Mouse (Mus musculus) CH12.LX (cell line): ENCODE measurements at regions not wholly inside any gene's neighbourhood (a gene's known extent, or its start where the extent isn't known, plus 50 kb on each side); places are given as distances from the start of the nearest gene placed in this dataset.

ENCODE experiments used
- DNase-seq: peaks from one replicate; pipeline ENCODE4 v3.0.0-alpha.2; 2013; ENCODE audit errors: extremely low read depth
- H3K27ac ChIP-seq: 2 replicates; pipeline ENCODE4 v1.5.1; 2012; ENCODE audit warnings: low read depth, mild to moderate bottlenecking, control low read depth, moderate library complexity; ENCODE audit not compliant: insufficient read depth
- H3K27me3 ChIP-seq: replicated peaks from 2 replicates; pipeline ENCODE3; 2012; ENCODE audit warnings: inconsistent platforms
- H3K36me3 ChIP-seq, 2 experiments: replicated peaks in 1 of 2; 2 replicates each; pipeline versions ENCODE3 to v1.6.1; 2012; ENCODE audit warnings: inconsistent platforms in 1 of 2, low read length in 1 of 2, mild to moderate bottlenecking in 1 of 2, mixed read lengths in 1 of 2, moderate library complexity in 1 of 2; ENCODE audit not compliant: control insufficient read depth in 1 of 2, insufficient read depth in 1 of 2
- H3K4me1 ChIP-seq, 2 experiments: 2 replicates each; pipeline ENCODE4 v1.6.1; 2012; ENCODE audit warnings: inconsistent platforms in 1 of 2, moderate library complexity in 1 of 2; ENCODE audit not compliant: insufficient read depth in 2 of 2, control insufficient read depth in 1 of 2
- H3K4me2 ChIP-seq: 2 replicates; pipeline ENCODE4 v1.6.1; 2012; ENCODE audit warnings: low read depth, mild to moderate bottlenecking, control low read depth; ENCODE audit not compliant: poor library complexity, insufficient read depth, severe bottlenecking
- H3K4me3 ChIP-seq, 3 experiments: fragments of 150-350 bp in 1 of 3; sonication (generic) in 1 of 3; replicated peaks in 1 of 3; 2 replicates each; pipeline versions ENCODE3 to v1.5.1; 2011 to 2012; ENCODE audit warnings: low read depth in 2 of 3, low read length in 2 of 3, mild to moderate bottlenecking in 2 of 3, moderate library complexity in 2 of 3, control low read depth in 1 of 3, improper control_type of control experiment in 1 of 3, inconsistent platforms in 1 of 3, mixed read lengths in 1 of 3; ENCODE audit not compliant: poor library complexity in 1 of 3
- H3K79me2 ChIP-seq: replicated peaks from 2 replicates; pipeline ENCODE4 v1.6.1; 2012; ENCODE audit warnings: mild to moderate bottlenecking, moderate library complexity; ENCODE audit not compliant: control insufficient read depth, poor library complexity, insufficient read depth, severe bottlenecking; ENCODE audit errors: extremely low read depth
- H3K9ac ChIP-seq: 2 replicates; pipeline ENCODE4 v1.6.1; 2012; ENCODE audit warnings: low read depth, mild to moderate bottlenecking, control low read depth, moderate library complexity; ENCODE audit not compliant: insufficient read depth
- H3K9me3 ChIP-seq: replicated peaks from 2 replicates; pipeline ENCODE3; 2012; ENCODE audit warnings: low read length, inconsistent platforms, mixed read lengths
- CHD1 ChIP-seq: IDR thresholded peaks from 2 replicates; pipeline ENCODE4 v1.6.1; 2012; ENCODE audit warnings: low read depth, low read length, improper control_type of control experiment, inconsistent platforms
- CTCF ChIP-seq, 2 experiments: IDR thresholded peaks in 1 of 2; conservative IDR thresholded peaks in 1 of 2; 2 replicates each; pipeline ENCODE4 v1.5.1; 2011 to 2012; ENCODE audit warnings: low read depth in 2 of 2, low read length in 2 of 2, improper control_type of control experiment in 1 of 2, inconsistent platforms in 1 of 2, mild to moderate bottlenecking in 1 of 2, moderate library complexity in 1 of 2
- E2F4 ChIP-seq: IDR thresholded peaks from 2 replicates; pipeline ENCODE4 v1.6.1; 2011; ENCODE audit warnings: low read depth, low read length, improper control_type of control experiment; ENCODE audit not compliant: insufficient replicate concordance
- EP300 ChIP-seq: IDR thresholded peaks from 2 replicates; pipeline ENCODE4 v1.6.1; 2011; ENCODE audit warnings: low read length, improper control_type of control experiment
- ETS1 ChIP-seq: conservative IDR thresholded peaks from 2 replicates; pipeline ENCODE4 v1.6.1; 2012; ENCODE audit warnings: low read depth, mild to moderate bottlenecking, inconsistent platforms, low read length, improper control_type of control experiment, moderate library complexity
- GABPA ChIP-seq: IDR thresholded peaks from 2 replicates; pipeline ENCODE4 v1.6.1; 2012; ENCODE audit warnings: low read depth, low read length, improper control_type of control experiment, inconsistent platforms; ENCODE audit not compliant: insufficient replicate concordance
- IRF4 ChIP-seq: IDR thresholded peaks from 2 replicates; pipeline ENCODE4 v1.6.1; 2014; ENCODE audit warnings: low read depth, mild to moderate bottlenecking, inconsistent platforms, low read length, improper control_type of control experiment
- JUN ChIP-seq: IDR thresholded peaks from 2 replicates; pipeline ENCODE4 v1.6.1; 2011; ENCODE audit warnings: low read depth, mild to moderate bottlenecking, low read length, improper control_type of control experiment, moderate library complexity; ENCODE audit not compliant: insufficient read depth
- JUND ChIP-seq: conservative IDR thresholded peaks from 2 replicates; pipeline ENCODE4 v1.6.1; 2011; ENCODE audit warnings: low read depth, low read length, improper control_type of control experiment
- KAT2A ChIP-seq: IDR thresholded peaks from 2 replicates; pipeline ENCODE4 v1.6.1; 2012; ENCODE audit warnings: low read length, improper control_type of control experiment, inconsistent platforms; ENCODE audit not compliant: insufficient replicate concordance
- MAFK ChIP-seq: IDR thresholded peaks from 2 replicates; pipeline ENCODE4 v1.6.1; 2011; ENCODE audit warnings: low read length, improper control_type of control experiment; ENCODE audit not compliant: insufficient replicate concordance
- MAX ChIP-seq: IDR thresholded peaks from 2 replicates; pipeline ENCODE4 v1.6.1; 2011; ENCODE audit warnings: low read length, improper control_type of control experiment
- MAZ ChIP-seq: IDR thresholded peaks from 2 replicates; pipeline ENCODE4 v1.6.1; 2012; ENCODE audit warnings: low read depth, mild to moderate bottlenecking, inconsistent platforms, low read length, improper control_type of control experiment, moderate library complexity
- NELFE ChIP-seq: IDR thresholded peaks from 2 replicates; pipeline ENCODE4 v1.6.1; 2011; ENCODE audit warnings: low read depth, low read length, improper control_type of control experiment
- NRF1 ChIP-seq: IDR thresholded peaks from 2 replicates; pipeline ENCODE4 v1.6.1; 2014; ENCODE audit warnings: low read depth, mild to moderate bottlenecking, inconsistent platforms, low read length, improper control_type of control experiment, moderate library complexity
- POLR2AphosphoS2 ChIP-seq: IDR thresholded peaks from 2 replicates; pipeline ENCODE4 v1.6.1; 2011; ENCODE audit warnings: low read depth, low read length, improper control_type of control experiment
- SMC3 ChIP-seq: IDR thresholded peaks from 2 replicates; pipeline ENCODE4 v1.6.1; 2011; ENCODE audit warnings: low read depth, low read length, improper control_type of control experiment
- TBP ChIP-seq: conservative IDR thresholded peaks from 2 replicates; pipeline ENCODE4 v1.6.1; 2011; ENCODE audit warnings: low read depth, low read length, improper control_type of control experiment
- TCF12 ChIP-seq: IDR thresholded peaks from 2 replicates; pipeline ENCODE4 v1.6.1; 2014; ENCODE audit warnings: low read depth, mild to moderate bottlenecking, inconsistent platforms, low read length, improper control_type of control experiment
- ZC3H11A ChIP-seq: IDR thresholded peaks from 2 replicates; pipeline ENCODE4 v1.6.1; 2012; ENCODE audit warnings: low read depth, mild to moderate bottlenecking, inconsistent platforms, low read length, improper control_type of control experiment
- ZKSCAN1 ChIP-seq: IDR thresholded peaks from 2 replicates; pipeline ENCODE4 v1.6.1; 2012; ENCODE audit warnings: low read depth, inconsistent platforms, low read length, improper control_type of control experiment, borderline replicate concordance
- dilution Hi-C: fragments of 300-500 bp; cut with MboI; formaldehyde crosslinking; loops from 2 replicates; pipeline ENCODE4 v1.14.3; 2020; ENCODE audit warnings: low sequenced_read_pairs; ENCODE audit not compliant: extremely low pct_unique_long_range_greater_than_20kb, extremely low pct_ligation_motif_present
- in situ Hi-C: fragments of 300-500 bp; cut with MboI; formaldehyde crosslinking; loops from 3 replicates; pipeline ENCODE4 v1.14.3; 2019; ENCODE audit warnings: low sequenced_read_pairs, low pct_ligation_motif_present, low pct_unique_long_range_greater_than_20kb, mixed read lengths

DNA sequence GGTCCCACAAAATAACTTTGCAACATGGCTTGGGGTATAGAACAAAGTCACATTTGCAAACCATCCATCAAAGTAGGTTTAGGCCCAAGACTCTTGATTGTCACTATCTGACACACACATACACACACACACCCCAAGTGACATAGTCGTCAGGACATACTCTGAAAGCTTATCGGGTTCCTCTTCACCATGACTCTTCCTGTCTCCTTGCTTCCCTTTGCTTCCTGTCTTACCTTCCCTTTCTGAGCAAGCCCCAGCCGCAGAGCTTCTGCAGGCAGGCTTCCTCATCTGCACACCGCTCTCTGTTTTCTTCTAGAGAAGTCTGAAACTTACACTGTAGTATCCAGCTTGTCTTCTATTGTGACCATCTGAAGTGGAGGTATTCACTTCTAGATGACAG, 368.9 kb downstream of the H2al1j start:
- Histone ChIP-seq H3K4me2 (no peak overlapping the region), H3K9ac (no peak overlapping the region), H3K79me2 (no peaks in the 10 kb centered on the region), H3K27ac (no peak overlapping the region), H3K36me3 (no peaks in the 10 kb centered on the region), H3K4me3 (no peak overlapping the region), H3K9me3 (no peaks in the 10 kb centered on the region), H3K27me3 (no peaks in the 10 kb centered on the region), H3K4me1 (peaks cover 3 to 11% of the 10 kb centered on the region in 2 experiments; a peak in 3 of 4 replicates)
- no peak for DNase-seq
- dilution Hi-C loops (no loop called here), in situ Hi-C loops (no loop called here)
- TF ChIP-seq MAFK (no peak), SMC3 (no peak), NELFE (no peak), EP300 (no peak), TBP (no peak), JUND (no peak), ETS1 (no peak), TCF12 (no peak), POLR2AphosphoS2 (no peak), GABPA (no peak)

DNA sequence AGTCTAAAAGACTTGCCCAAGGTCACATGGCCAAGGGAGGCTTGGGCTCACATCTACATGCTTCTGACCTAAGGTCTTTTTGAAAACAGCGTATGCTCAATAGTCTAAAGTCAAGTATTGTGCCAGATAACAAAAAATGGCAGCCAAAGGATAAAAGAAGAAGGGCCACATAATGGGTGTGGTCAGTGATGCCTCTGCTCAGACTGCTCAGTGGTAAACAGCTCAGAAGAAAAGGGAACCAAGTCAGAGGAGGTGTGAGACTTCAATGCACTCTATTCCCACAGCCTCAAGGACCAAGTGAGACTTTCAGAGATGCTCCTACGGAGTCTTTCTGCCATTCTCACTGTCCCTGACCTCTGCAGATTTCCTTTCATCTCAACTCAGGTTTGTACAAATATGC, 373.5 kb downstream of the H2al1j start:
- Histone ChIP-seq H3K4me3 (no peak overlapping the region), H3K9ac (no peak overlapping the region), H3K36me3 (no peaks in the 10 kb centered on the region), H3K27me3 (no peaks in the 10 kb centered on the region), H3K4me1 (no peaks in the 10 kb centered on the region), H3K4me2 (no peak overlapping the region), H3K79me2 (no peaks in the 10 kb centered on the region)
- dilution Hi-C loops, result no loop called here
- DNase-seq, result no peak
- in situ Hi-C loops, result no loop called here
- no peak for TF ChIP-seq CHD1
- TF ChIP-seq CTCF (conservative IDR thresholded peaks at IDR 0.05 in 1 of 2, IDR thresholded peaks at IDR 0.05 in 1 of 2; ENCODE audit: low read depth in 2 of 2, low read length in 2 of 2), result no peak
- no peak for TF ChIP-seq ZKSCAN1
- no peak for TF ChIP-seq NRF1
- no peak for TF ChIP-seq ZC3H11A
- no peak for TF ChIP-seq MAZ
- no peak for TF ChIP-seq TCF12
- TF ChIP-seq IRF4, result no peak
- no peak for TF ChIP-seq E2F4
- no peak for TF ChIP-seq MAX
- TF ChIP-seq KAT2A, result no peak
- no peak for TF ChIP-seq JUN
- no peak for TF ChIP-seq NELFE
- TF ChIP-seq TBP, result no peak
- no peak for TF ChIP-seq MAFK
- TF ChIP-seq, all 38 proteins: peak for 0
- H3K9me3 ChIP-seq, result no peaks in the 10 kb centered on the region
- H3K27ac ChIP-seq, result no peak overlapping the region
